Mouse (Mus musculus) lung, postnatal 4 days (tissue): ENCODE measurements around the gene Mybph.
A peak's percentile ranks its signal among the peaks of the same experiment; 100 is the strongest.

Experiments
- DNase-seq, 2 experiments: peaks; one replicate each; pipeline ENCODE4 v3.0.0; 2021

Mybph gene

GRCm38 (mm10) chr1:134193126-134193525 lies at the start of gene Mybph:
Mybph (plus strand) TSS chr1:134193448.
- no peak for DNase-seq

GRCm38 (mm10) chr1:134146066-134146465 lies 47.2 kb upstream of the Mybph start:
- DNase-seq = no peak

- DNase-seq = no peak
These were observed 43.2 kb upstream of the Mybph start for GRCm38 (mm10) chr1:134150076-134150475.

GRCm38 (mm10) chr1:134150745-134151144 lies 42.5 kb upstream of the Mybph start:
- no peak for DNase-seq

GRCm38 (mm10) chr1:134151655-134152412 lies 41.4 kb upstream of the Mybph start:
- DNase-seq = peak; percentile 45 to 86

DNA sequence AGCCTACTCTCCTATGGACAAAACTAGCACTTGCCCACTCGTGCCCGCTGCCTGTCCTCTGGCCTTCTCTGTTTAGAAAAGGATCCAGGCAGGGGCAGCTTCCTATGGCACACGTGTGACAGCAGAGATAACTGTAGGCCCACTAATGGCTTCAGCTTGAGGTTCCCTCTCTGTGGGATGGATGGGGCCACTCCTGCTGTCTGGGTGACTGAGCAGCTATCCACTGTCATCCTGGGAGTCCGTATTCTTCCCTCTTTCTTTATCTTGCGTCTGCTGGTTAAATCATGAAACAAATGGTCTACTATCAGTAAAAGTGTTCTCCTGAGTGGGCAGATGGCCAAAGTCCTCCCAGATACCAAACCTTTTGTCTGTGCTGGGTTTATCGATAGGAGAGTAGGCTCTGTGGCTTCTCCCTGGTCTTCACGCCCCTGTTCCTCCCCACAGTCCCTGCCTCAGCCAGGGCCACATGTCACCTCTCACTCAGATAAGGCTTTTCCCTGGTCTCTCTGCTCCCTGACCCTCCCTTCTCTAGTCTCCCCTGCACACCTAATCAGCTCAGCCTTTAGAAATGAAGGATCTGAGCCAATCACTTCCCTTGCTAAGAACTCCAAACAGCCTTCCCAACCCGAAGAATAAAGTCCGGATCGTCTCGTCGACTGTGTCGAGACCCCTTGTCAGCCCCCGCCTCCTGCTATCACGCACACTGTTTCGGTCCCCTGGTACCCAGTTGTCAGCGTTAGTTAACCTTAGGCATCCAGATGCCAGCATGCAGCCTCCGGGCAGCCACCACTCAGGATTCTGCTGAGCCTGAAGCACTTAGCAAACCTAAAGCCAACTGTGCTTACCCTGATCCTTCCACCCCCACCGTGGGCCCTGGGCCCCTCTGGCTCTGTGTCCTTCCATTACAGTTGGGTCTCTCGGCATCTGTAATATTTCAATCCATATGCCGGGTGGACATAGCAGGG lies 40.3 kb upstream of the Mybph start:
- no peak for DNase-seq

- DNase-seq = no peak
These were observed 39.1 kb upstream of the Mybph start for GRCm38 (mm10) chr1:134154121-134154520.

- no peak for DNase-seq
These were observed 38.6 kb upstream of the Mybph start for GRCm38 (mm10) chr1:134154655-134155054.

GRCm38 (mm10) chr1:134160404-134160803 lies 32.8 kb upstream of the Mybph start:
- DNase-seq = no peak

- no peak for DNase-seq
These were observed 31.8 kb upstream of the Mybph start for GRCm38 (mm10) chr1:134161399-134161798.

DNA sequence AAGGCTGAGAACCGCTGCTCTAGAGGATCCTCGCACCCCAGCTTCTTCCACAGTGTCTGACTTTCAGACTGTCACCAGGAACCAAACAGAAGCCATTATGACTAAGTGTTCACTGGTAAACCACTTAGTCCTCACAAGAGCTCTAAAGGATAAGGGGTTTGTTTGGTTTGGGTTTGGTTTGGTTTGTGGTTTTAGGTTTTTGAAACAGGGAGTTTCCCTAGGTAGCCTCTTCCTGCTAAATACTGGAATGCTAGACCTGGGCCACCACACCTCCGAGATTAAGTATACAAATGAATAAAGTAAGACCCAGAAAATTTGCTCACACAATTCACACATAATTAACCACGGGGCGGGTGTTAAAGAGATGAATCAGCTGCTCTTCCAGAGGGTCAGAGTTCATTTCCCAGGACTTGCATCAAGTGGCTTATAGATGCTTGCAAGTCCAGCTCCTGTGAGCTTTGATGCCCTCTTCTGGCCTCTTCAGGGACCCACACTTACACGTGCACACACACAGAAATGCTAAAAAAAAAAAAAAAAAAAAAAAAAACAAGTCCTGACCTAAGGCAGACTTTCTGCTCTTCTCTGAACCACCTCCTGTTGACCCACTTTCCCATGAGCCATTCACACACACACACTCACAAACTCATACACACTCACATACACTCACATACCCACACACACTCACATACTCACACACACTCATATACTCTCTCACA lies 30.6 kb upstream of the Mybph start:
- no peak for DNase-seq

DNA sequence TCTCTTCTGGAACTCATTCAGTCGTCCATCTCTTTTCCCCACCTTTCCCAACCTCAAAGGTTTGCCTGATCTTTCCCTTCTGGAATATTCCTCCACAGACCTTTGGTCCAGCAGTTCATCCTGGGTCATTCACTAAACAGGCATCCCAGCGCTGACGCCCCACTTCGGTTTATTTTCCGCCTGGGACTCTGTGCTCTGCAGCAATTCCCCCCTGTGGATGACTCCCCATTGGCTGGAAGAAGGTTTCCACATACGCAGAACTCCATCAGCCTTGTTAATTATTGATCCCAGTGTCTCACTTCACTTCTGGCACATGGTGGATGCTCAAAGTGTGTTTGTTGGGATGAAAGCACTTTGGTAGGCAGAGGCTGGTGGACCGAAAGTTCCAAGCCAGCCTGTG lies 29.8 kb upstream of the Mybph start:
- DNase-seq = no peak

GRCm38 (mm10) chr1:134164454-134164853 lies 28.8 kb upstream of the Mybph start:
- DNase-seq = peak; percentile 53 to 58

GRCm38 (mm10) chr1:134166547-134166946 lies 26.7 kb upstream of the Mybph start:
- no peak for DNase-seq

- DNase-seq = no peak
These were observed 25.6 kb upstream of the Mybph start for GRCm38 (mm10) chr1:134167416-134168305.

GRCm38 (mm10) chr1:134168567-134168966 lies 24.7 kb upstream of the Mybph start:
- DNase-seq = no peak

GRCm38 (mm10) chr1:134168985-134169697 lies 24.1 kb upstream of the Mybph start:
- no peak for DNase-seq

DNA sequence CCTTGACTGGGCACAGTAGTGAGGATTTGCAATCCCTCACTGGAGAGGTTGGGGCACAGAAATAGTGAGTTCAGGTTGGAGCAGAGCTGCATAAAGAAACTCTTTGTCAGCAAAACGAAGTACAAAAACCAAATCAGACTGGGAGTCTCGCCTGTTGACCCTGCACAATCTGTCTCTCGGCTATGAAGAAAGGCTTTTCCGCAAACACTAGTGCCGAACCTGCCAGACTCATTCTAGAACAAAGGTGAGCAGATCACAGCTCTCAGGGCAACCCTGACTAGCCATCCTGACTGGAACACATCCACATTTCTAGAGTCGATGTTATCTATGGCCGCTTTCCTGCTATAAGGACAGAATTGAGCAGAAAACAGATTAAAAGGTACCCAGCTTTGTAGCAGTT lies 20.2 kb upstream of the Mybph start:
- no peak for DNase-seq

DNA sequence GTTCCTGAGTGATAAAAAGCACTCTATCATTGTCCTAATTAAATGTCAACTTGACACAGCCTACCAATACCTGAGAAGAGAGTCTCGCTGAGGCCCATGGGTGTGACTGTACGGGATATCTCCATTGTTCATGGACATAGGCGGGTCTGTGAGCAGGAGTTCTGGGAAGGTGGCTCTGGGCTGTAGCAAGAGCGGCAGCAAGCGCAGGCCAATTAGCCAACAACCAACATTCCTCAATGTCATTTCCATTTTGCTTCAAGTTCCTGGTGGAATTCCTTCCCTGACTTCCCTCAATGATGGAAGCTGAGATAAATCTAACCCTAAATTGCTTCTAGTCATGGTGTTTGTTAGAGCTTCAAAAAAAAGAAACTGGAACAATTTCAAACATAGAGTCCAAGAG lies 15.3 kb upstream of the Mybph start:
- no peak for DNase-seq

GRCm38 (mm10) chr1:134182025-134182424 lies 11.2 kb upstream of the Mybph start, which contains the start of gene Chil1:
Chil1 (plus strand) TSS chr1:134182176.
- peak; percentile 55 to 74 for DNase-seq

GRCm38 (mm10) chr1:134184089-134184488 lies 9.2 kb upstream of the Mybph start:
- DNase-seq = no peak
